Mouse (Mus musculus): ENCODE results near the gene Dcps. TPM values are rescaled to one million over a fixed set of nuclear protein-coding genes. Genes with fewer than 3 reads are reported as not detected.

Gene Dcps
- polyA plus RNA-seq, 1 experiment from 2014 or later, result 90.9 TPM

Other genes with a start within 250 kb of the Dcps start
- gene St3gal4, start 56.8 kb downstream of the Dcps start, polyA plus RNA-seq (2014; fragmentation: Nextera tagmentation; extraction: Ambion mirVana), result 34.8 and 40.1 TPM in 2 replicates
- gene Srpr, start 24.1 kb upstream of the Dcps start, polyA plus RNA-seq (2014; fragmentation: Nextera tagmentation; extraction: Ambion mirVana), result 98.7 and 108 TPM in 2 replicates
- 10.5 and 11.0 TPM in 2 replicates for gene Tirap, start 24.2 kb upstream of the Dcps start, polyA plus RNA-seq (2014; fragmentation: Nextera tagmentation; extraction: Ambion mirVana)
- 55.4 and 57.2 TPM in 2 replicates for gene Foxred1, start 35.0 kb upstream of the Dcps start, polyA plus RNA-seq (2014; fragmentation: Nextera tagmentation; extraction: Ambion mirVana)
- 30.4 and 31.3 TPM in 2 replicates for gene Fam118b, start 91.7 kb upstream of the Dcps start, polyA plus RNA-seq (2014; fragmentation: Nextera tagmentation; extraction: Ambion mirVana)
- gene Rpusd4, start 91.8 kb upstream of the Dcps start, polyA plus RNA-seq (2014; fragmentation: Nextera tagmentation; extraction: Ambion mirVana), result 34.6 and 36.3 TPM in 2 replicates
- gene Cdon, start 245.1 kb upstream of the Dcps start, polyA plus RNA-seq (2014; fragmentation: Nextera tagmentation; extraction: Ambion mirVana), result 0.91 and 1.5 TPM in 2 replicates